Mouse (Mus musculus) right cerebral cortex, postnatal 10 days (tissue): ENCODE results near the gene Fam189a1.

Source experiments
- DNase-seq, 2 experiments: peaks; one replicate each; pipeline ENCODE4 v3.0.0; 2021; ENCODE audit warnings: low spot score in 2 of 2

Fam189a1 gene

GRCm38 (mm10) chr7:65156514-65156911, at the start of gene Fam189a1:
Gene Fam189a1 (minus strand): TSS chr7:65156570.
- peak in 1 of 2 experiments; percentile 46 for DNase-seq

DNA sequence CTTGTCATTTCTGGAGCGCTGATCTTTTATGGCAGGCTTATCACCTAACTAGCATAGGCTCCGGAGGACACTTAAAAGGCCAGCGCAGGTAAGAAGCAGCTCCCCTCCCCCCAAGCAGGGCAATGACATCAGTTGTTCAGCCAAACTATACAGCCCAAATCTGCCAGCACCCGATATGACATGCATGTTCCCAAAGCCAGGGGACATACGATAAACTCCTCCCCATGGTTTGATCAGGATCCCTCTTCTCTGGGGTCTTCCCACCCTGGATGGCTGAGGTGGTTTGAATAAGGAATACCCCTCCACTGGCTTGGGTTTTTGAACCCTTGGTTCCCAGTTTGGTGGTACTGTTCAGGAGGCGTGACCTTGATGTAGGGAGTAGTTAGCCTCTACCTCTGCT, 49.7 kb upstream of the Fam189a1 start:
- no peak for DNase-seq

DNA sequence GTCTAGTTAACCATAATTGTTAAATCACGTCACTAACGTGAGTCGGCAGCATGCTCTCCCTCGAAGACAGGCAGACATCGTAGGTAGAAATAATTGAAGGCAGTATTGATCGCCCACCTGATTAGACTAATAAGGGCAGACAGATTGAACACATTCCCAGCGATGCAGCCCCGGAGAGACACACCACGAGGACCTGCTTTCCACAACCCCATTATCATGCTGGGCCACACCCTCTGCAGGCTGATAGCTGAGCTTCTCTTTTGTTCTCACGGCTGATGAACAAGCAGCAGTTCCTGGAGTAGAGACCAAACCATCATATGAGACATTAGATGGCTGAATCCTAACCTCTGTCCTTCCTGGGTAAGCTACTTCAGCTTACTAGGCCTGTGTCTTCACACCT, 46.3 kb upstream of the Fam189a1 start:
- DNase-seq = no peak

- DNase-seq = no peak
These were observed 24.3 kb upstream of the Fam189a1 start for GRCm38 (mm10) chr7:65180694-65181093.

GRCm38 (mm10) chr7:65170762-65171161, 14.4 kb upstream of the Fam189a1 start:
- DNase-seq = no peak

GRCm38 (mm10) chr7:65157031-65158025, 958 bp upstream of the Fam189a1 start:
- no peak for DNase-seq

GRCm38 (mm10) chr7:65155628-65156513, 499 bp downstream of the Fam189a1 start:
- peak; percentile 60 to 65 for DNase-seq

DNA sequence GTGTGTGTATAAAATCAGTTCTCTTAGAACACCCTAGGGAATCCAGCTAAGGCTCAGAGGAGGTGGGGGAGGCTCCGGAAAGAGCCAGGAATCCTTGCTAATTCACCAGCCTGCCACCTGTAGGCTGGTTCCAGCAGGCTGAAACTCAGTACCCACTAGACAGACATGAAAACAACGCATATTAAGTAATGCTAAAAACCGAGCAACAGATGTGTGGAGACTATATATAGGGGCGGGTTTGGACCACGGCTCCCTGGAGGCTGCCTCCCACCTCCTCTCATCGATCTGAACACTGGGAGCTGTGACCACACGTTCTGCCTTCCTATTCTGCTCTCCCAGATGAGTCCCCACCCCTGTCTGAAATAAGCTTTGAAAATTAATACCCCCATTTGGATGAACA, 1.8 kb downstream of the Fam189a1 start:
- peak; percentile 61 to 74 for DNase-seq

GRCm38 (mm10) chr7:65153846-65154245, 2.5 kb downstream of the Fam189a1 start:
- DNase-seq = no peak

GRCm38 (mm10) chr7:65151526-65151925, 4.8 kb downstream of the Fam189a1 start:
- DNase-seq = no peak

DNA sequence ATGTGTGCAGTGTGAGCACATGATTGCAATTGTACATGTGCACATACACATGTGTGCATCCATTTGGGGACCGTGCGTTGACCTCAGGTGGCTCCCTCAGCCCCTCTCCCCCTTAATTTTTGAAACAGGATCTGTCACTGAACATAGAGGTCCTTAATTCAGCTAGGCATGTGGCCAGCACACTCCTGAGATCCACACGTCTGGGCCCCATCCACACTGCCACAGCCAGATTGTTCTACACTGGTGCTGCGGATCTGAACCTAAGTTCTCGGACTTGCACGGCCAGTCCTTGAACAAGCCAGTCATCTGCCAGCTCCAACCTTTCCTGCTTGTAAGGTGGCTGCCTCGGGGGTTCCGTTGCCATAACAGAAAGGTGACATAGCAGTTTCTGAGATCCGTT, 7.3 kb downstream of the Fam189a1 start:
- no peak for DNase-seq

DNA sequence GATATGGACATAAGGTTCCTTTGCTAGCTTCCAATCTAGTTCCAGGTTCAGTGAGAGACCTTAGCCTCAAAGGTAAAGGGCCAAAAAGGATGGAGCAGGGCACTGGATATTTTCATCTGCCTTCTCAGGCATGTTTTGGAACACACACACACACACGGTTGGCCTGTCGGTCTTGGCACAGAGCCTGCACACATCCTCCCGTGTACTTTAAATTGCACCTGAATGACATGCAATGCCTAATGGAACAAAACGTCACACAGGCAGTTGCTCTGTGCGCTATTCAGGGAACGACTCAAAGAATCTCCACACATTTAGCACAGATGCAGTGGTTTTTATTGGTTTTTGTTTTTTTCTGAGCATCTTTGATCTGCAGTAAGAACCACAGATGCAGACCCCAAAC, 11.5 kb downstream of the Fam189a1 start:
- DNase-seq = no peak

GRCm38 (mm10) chr7:65141907-65142698, 14.3 kb downstream of the Fam189a1 start:
- peak; percentile 43 to 49 for DNase-seq

- no peak for DNase-seq
These were observed 15.5 kb downstream of the Fam189a1 start for GRCm38 (mm10) chr7:65140832-65141231.

GRCm38 (mm10) chr7:65140099-65140498, 16.3 kb downstream of the Fam189a1 start:
- DNase-seq = no peak

DNA sequence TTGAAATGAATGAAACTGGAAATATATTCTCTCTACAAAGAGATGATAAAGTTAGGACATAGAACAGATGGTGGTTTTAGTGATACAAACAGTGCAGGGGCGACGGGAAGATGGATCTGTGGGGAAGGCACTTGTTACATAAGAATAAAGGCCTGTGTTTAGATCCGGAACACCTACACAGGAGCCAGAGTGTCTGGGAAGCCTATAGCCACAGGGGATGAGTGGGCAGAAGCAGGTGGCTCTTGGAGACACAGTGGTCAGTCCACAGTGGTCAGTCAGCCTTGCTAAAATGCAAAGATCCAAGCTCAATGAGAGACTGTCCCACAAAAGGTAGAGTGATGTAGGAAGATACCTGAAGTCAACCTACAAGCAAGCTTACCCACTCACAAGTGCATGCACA, 32.6 kb downstream of the Fam189a1 start:
- DNase-seq = no peak

DNA sequence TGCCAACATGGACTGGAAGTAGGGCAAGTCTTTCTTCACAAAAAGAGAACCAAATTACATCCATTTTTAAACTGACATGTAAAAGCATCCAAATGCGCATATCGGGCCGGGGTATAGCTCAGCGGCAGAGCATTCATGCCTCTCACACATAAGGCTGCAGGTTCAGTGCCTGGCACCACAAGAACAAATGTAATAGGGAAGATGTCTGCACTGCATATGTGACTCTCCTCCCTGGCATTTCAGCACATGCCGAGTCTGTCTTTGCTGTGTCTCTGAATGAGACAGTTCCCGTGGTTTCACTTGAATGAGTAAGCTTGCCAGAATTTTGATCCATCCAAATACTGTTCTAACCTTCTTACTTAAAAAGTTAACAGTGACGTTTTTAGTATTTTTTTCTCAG, 39.5 kb downstream of the Fam189a1 start:
- DNase-seq = no peak

DNA sequence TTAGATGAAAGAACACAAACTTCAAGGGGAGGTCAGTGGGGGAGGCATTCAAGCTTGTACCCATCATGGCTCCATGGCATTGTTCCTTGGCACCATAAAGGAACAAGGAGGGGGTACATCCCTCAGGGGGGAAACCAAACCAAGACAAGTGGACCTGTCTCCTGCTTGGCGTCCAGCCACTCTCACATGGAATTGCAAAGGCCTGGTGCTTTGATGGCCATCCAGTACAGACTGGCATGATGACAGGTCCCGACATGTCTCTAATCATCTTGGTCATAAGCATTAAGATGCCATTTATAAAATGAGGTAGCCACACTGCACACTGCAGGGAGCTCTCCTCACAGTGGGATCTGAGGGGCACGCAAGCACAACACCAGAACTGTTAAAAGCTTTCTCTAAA, 41.0 kb downstream of the Fam189a1 start:
- DNase-seq = no peak

- DNase-seq = peak; percentile 73 to 85
These were observed 44.7 kb downstream of the Fam189a1 start for GRCm38 (mm10) chr7:65111664-65112063.

- DNase-seq = no peak
These were observed 50.8 kb downstream of the Fam189a1 start for GRCm38 (mm10) chr7:65105566-65105965.

DNA sequence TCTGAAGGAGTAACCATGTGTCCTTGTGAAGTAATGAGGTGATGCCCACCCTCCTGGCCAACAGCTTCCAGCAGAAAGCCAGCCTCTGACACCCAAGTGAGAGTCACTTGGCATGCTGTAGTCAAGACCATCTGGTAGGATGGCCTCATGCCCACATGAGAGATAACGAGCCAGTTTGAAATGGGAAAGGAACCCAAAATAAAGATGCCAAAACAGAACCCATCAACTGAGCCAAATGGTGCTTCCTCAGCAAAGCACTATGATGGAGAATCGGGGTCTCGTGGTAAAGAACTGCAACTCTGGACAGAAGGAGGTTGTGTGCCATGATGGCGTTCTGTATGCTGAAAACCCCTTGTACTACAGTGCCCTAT, 51.3 kb downstream of the Fam189a1 start:
- peak; percentile 59 to 71 for DNase-seq
